Mouse (Mus musculus) olfactory bulb, adult 2 months (tissue): Measurements from ENCODE around the gene Usp15. TPM values are rescaled to one million over a fixed set of nuclear protein-coding genes. Genes with fewer than 3 reads are reported as not detected.

Source experiments
- H3K27ac ChIP-seq: fragments of 200-500 bp; 2 replicates; pipeline ENCODE4 v1.5.1; 2012; ENCODE audit warnings: low read depth, low read length; ENCODE audit not compliant: insufficient read depth
- H3K4me1 ChIP-seq: fragments of 200-500 bp; 2 replicates; pipeline ENCODE4 v1.6.1; 2012; ENCODE audit warnings: low read length; ENCODE audit not compliant: control insufficient read depth, insufficient read depth
- H3K4me3 ChIP-seq: fragments of 200-500 bp; 2 replicates; pipeline ENCODE4 v1.5.1; 2012; ENCODE audit warnings: mild to moderate bottlenecking, low read depth, low read length, moderate library complexity; ENCODE audit not compliant: insufficient read depth
- CTCF ChIP-seq: fragments of 200-500 bp; IDR thresholded peaks from 2 replicates; pipeline ENCODE4 v1.5.1; 2012; ENCODE audit warnings: low read depth, mild to moderate bottlenecking, low read length, moderate library complexity; ENCODE audit not compliant: insufficient read depth
- POLR2A ChIP-seq: fragments of 200-500 bp; IDR thresholded peaks from 2 replicates; pipeline ENCODE4 v1.6.1; 2012; ENCODE audit warnings: mild to moderate bottlenecking, low read depth, low read length, moderate library complexity; ENCODE audit not compliant: insufficient read depth
- WGBS: fragments of 180-500 bp; shearing (Covaris S2); methylation state at CpG from one replicate; pipeline ENCODE4 v1.1.7; 2018; 5-methylcytosine and 5-hydroxymethylcytosine counted together
- polyA plus RNA-seq: library from polyadenylated mRNA; stranded (reverse); fragments of >200 nt; gene quantifications from 2 replicates; pipeline ENCODE4 v1.2.4, GENCODE M21; 2012; ENCODE audit warnings: low replicate concordance; ENCODE audit not compliant: missing spikeins, insufficient read depth, insufficient read length

The Usp15 gene
- polyA plus RNA-seq, 1 experiment, result 173 TPM

DNA sequence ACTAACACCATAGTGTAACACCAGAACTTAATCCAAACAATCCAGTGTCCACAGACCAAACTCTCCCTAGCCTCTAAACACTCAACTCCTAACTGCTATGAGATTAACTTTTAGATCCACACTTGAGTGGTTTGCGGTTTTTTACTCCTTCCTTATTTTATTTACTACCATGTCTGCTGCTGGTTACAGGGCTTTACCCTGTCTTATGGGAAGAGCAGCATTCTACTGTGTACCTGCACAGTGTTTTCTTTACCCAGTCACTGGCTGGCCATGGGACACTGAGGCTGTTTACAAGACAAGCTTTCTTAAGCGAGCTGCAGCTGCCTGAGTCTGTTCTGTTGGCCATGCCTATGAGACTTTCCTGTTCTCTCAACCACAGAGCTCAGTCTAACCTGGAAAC, 13.1 kb downstream of the Usp15 start:
- Histone ChIP-seq H3K4me3 (no peak overlapping the region), H3K27ac (no peak overlapping the region), H3K4me1 (peaks cover 7% of the 10 kb centered on the region)
- TF ChIP-seq POLR2A (no peak), CTCF (no peak)
- 77% methylated on average over 2 of the region's 2 CpGs for WGBS

DNA sequence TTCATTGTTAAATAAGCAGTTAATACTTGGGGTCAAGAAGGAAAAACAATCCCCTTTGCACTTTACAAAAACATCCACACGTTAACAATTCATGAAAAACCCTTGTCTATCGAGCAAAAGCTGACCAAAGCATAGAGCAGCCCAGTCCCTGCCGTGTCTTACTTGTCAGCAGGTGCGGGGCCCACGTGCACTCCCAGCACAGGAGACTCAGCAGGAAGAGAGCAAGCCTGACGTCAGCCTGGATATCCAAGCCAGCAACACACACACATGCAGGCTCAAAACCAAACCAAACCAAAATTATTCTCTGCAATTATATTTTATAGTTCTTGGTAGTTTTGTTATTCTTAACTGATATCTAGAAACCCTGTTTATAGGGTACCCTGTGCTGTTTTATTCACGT, 13.6 kb downstream of the Usp15 start:
- TF ChIP-seq CTCF, result no peak
- no peak for TF ChIP-seq POLR2A
- Histone ChIP-seq H3K27ac (no peak overlapping the region), H3K4me3 (no peak overlapping the region), H3K4me1 (peaks cover 7% of the 10 kb centered on the region)
- WGBS, result 52% methylated on average over 7 of the region's 7 CpGs

- WGBS, result 76% methylated on average over 3 of the region's 3 CpGs
- no peak overlapping the region for H3K27ac ChIP-seq
- H3K4me1 ChIP-seq, result peaks cover 7% of the 10 kb centered on the region
- H3K4me3 ChIP-seq, result no peak overlapping the region
- TF ChIP-seq CTCF, result no peak
- no peak for TF ChIP-seq POLR2A
These were observed 14.4 kb downstream of the Usp15 start for GRCm38 (mm10) chr10:123182391-123182790.

- TF ChIP-seq POLR2A, result no peak
- Histone ChIP-seq H3K4me1 (no peaks in the 10 kb centered on the region), H3K27ac (no peak overlapping the region), H3K4me3 (no peak overlapping the region)
- WGBS, result 66% methylated on average over 4 of the region's 4 CpGs
These were observed 21.0 kb downstream of the Usp15 start for GRCm38 (mm10) chr10:123175771-123176170.

DNA sequence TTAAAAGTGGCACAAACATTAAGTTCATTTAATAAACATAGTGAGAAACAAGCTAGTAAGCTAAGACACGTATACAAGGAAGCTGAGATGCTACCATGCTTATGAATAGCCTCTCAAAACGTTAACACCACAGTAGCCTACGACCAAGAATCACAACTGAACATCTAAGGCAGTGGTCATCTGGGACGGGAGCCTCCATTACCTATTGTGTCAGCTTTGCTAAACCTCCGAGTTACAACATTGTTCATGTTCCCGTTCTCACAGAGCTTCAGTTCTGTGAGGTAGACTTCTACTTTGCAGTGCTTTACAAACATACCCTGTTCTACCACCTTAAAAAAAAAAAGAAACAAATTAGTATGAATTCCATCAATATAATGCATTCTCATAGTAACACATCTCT, 25.9 kb downstream of the Usp15 start:
- TF ChIP-seq CTCF, result no peak
- 85% methylated on average over 6 of the region's 6 CpGs for WGBS
- H3K27ac ChIP-seq, result no peak overlapping the region

GRCm38 (mm10) chr10:123165542-123165941, 31.3 kb downstream of the Usp15 start:
- H3K4me3 ChIP-seq, result no peak overlapping the region
- H3K27ac ChIP-seq, result no peak overlapping the region
- no peaks in the 10 kb centered on the region for H3K4me1 ChIP-seq
- WGBS, result 92% methylated on average over 3 of the region's 3 CpGs
- TF ChIP-seq POLR2A, result no peak
- no peak for TF ChIP-seq CTCF

More for the DNA sequence above, 25.9 kb downstream of the Usp15 start:
- H3K4me3 ChIP-seq, result no peak overlapping the region
- no peaks in the 10 kb centered on the region for H3K4me1 ChIP-seq

DNA sequence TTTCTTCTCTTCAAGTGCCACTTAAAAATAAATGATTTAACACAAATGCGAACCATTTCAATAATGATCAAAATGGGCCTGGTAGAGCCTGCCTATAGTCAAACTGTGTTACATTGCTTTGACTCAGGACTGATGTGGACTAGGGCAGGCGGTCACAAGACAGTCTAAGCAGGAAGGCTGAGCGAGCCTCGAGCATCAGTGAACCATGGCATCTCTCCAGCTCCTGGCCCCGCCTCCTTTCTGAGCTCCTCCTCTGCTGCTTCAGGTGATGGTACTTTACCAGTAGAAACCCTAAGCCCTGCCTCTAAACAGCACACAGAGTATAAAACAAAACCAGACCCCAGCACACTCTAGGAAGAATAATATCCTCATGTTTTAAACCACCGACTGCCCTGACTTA, 36.3 kb downstream of the Usp15 start:
- TF ChIP-seq CTCF, result no peak
- TF ChIP-seq POLR2A, result no peak
- Histone ChIP-seq H3K4me1 (no peaks in the 10 kb centered on the region), H3K4me3 (no peak overlapping the region), H3K27ac (no peak overlapping the region)
- 76% methylated on average over 6 of the region's 6 CpGs for WGBS

DNA sequence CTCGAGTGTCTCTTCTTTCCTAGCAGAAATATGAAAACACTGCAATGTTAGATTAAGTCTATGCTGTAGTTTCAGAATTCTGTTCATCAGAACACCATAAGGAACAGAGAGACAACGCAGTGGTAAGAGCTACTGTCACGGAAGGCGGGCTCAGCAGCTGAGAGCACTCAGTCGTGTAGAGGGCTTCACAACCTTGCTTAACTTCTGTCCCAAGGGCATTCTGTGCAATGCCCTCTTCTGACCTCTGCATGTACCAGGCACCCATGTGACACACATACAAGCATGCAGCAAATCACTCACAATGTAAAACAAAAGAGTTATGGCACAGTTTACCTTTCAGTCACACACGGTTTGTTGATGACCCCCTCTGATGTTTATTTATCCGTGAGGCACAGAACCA, 37.5 kb downstream of the Usp15 start:
- Histone ChIP-seq H3K27ac (no peak overlapping the region), H3K4me1 (no peaks in the 10 kb centered on the region), H3K4me3 (no peak overlapping the region)
- 91% methylated on average over 7 of the region's 7 CpGs for WGBS
- TF ChIP-seq CTCF (no peak), POLR2A (no peak)

- 77% methylated on average over 2 of the region's 2 CpGs for whole genome bisulfite sequencing
- no peaks in the 10 kb centered on the region for H3K4me1 ChIP-seq
- no peak overlapping the region for H3K4me3 ChIP-seq
- TF ChIP-seq CTCF (no peak), POLR2A (no peak)
- no peak overlapping the region for H3K27ac ChIP-seq
These were observed 40.4 kb downstream of the Usp15 start for GRCm38 (mm10) chr10:123156392-123156791.

- H3K4me1 ChIP-seq, result no peaks in the 10 kb centered on the region
- WGBS, result 88% methylated on average over 6 of the region's 6 CpGs
- no peak overlapping the region for H3K4me3 ChIP-seq
- no peak overlapping the region for H3K27ac ChIP-seq
- no peak for TF ChIP-seq CTCF
- TF ChIP-seq POLR2A, result no peak
These were observed 41.0 kb downstream of the Usp15 start for GRCm38 (mm10) chr10:123155764-123156163.

GRCm38 (mm10) chr10:123153321-123153720, 43.5 kb downstream of the Usp15 start:
- no peak for TF ChIP-seq CTCF
- no peak for TF ChIP-seq POLR2A
- 89% methylated on average over 2 of the region's 2 CpGs for WGBS

More at GRCm38 (mm10) chr10:123153321-123153720, 43.5 kb downstream of the Usp15 start:
- Histone ChIP-seq H3K27ac (no peak overlapping the region), H3K4me3 (no peak overlapping the region), H3K4me1 (no peaks in the 10 kb centered on the region)
